Mouse (Mus musculus) spleen, adult 18-20 months (tissue): ENCODE data around the gene Wdfy4.
A peak's percentile ranks its signal among the peaks of the same experiment; 100 is the strongest.

Experiments
- DNase-seq, 2 experiments: peaks; one replicate each; pipeline ENCODE4 v3.0.0; 2022; ENCODE audit warnings: mixed read lengths in 2 of 2

Gene Wdfy4

GRCm38 (mm10) chr14:33185068-33185800 is at the start of gene Wdfy4:
Gene Wdfy4, minus strand, starts transcription at chr14:33185508.
- peak; percentile 65 to 75 for DNase-seq

DNA sequence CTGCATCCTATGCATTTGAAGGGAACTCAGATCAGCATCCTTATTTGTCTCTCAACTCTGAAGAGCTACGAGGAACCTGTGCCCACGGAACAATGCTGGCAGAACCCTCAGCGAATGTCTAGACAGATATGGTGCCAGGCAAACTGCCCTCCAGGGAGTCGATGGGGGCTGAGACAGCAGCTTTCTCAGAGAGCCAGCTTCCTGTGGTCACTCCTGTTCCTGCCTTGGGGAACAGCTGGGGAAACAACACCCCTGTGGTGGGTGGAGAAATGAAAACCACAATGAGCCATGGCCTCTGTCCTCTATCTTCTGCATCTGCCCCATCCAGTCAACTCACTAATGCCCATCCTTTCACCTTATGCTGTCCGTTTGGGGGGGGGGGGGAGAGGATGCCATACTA is 46.7 kb upstream of the Wdfy4 start:
- no peak for DNase-seq

GRCm38 (mm10) chr14:33231311-33231710 is 46.0 kb upstream of the Wdfy4 start:
- DNase-seq = peak in 1 of 2 experiments; percentile 32

DNA sequence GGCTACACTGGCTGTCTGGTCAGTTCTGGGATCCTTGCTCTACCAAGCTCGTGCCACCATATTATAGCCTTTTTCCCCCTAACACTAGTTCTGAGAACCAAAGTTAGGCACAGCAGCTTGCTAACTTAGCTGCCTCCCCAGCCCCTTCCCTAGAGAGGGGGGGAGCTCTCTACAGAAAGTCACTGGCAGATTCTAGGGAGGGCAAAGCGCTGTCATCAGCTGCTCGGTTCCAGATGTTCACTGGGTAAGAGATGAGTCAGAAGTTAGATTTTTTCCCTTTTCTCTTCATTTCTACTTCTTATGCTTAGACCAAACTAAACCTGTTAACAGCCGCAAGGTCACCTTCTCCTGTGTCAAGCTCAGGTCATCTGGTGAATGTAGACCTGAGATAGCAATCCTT is 45.4 kb upstream of the Wdfy4 start:
- no peak for DNase-seq

DNA sequence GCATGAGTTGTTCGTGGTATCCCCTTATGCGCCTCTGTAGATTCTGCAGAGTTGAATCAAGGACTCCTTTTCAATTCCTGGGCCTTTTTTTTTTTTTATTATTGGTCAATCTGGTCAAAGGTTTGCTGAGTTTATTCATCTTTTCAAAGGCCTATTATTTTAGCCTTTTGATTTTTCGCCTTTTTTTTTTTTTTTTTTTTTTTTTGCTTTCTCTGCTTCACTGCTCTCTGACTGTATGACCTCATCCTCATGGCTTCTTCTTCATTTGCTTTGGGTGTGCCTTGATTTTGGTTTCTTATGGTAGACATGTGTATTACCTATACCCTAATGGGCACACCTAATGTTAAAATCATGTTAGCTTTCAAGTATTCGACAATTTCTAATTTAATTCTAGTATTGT is 39.9 kb upstream of the Wdfy4 start:
- DNase-seq = no peak

- no peak for DNase-seq
These were observed 31.3 kb upstream of the Wdfy4 start for GRCm38 (mm10) chr14:33216343-33217208.

- DNase-seq = no peak
These were observed 29.9 kb upstream of the Wdfy4 start for GRCm38 (mm10) chr14:33215163-33215562.

DNA sequence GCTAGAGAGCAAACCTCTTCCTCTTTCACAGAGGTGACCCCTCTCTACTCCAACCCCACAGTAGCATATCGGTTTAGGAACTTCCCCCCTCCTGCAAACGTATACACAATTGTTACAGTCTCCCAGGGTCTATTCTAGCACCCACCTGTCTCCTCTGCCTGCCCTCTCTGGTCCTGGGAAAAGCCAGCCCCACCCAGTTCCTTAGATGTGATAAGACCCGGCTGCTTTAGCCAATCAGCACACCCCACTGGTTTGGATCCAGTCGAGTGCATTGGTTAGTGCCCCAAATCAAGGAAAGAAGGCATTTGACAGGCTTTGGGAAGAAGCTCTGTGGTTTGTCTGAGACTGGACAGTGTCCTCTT is 29.4 kb upstream of the Wdfy4 start:
- no peak for DNase-seq

- DNase-seq = peak; percentile 67 to 82
These were observed 28.8 kb upstream of the Wdfy4 start, which contains the start of gene Arhgap22 for GRCm38 (mm10) chr14:33213823-33214766. Gene Arhgap22, plus strand, starts transcription at chr14:33214026.

DNA sequence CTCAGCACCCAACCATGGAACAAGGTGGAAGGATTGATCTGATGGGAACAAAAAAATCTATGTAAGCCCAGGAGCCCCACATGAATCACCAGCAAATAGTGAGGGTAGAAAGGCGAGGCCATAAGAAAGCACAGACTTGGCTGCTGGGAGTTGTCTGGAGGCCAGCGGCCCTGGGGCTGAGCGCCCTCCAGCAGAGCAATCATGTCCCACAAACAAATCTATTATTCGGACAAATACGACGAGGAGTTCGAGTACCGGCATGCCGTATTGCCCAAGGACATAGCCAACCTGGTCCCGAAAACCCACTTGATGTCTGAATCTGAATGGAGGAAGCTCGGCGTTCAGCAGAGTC is 27.6 kb upstream of the Wdfy4 start:
- DNase-seq = no peak

- DNase-seq = no peak
These were observed 27.1 kb upstream of the Wdfy4 start for GRCm38 (mm10) chr14:33212271-33212957.

DNA sequence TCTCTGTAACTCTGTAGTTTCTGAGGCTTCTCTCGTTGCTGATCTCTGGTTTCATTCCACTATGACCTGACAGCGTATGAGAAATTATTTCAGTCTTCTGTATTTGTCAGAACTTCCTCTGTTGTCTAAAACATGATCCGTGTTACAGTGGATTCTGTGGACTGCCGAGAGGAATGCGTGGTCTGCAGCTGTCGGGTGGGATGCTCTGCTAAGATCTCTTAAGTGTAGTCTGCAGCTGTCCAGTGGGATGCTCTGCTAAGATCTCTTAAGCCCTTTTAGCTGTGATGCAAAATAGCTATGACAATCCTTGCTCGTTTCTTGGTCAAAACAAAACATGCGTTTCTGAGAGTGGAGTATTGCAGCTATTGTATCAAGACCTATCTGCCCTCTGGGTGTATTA is 25.5 kb upstream of the Wdfy4 start:
- no peak for DNase-seq

- no peak for DNase-seq
These were observed 23.0 kb upstream of the Wdfy4 start for GRCm38 (mm10) chr14:33208331-33208730.

- DNase-seq = no peak
These were observed 21.7 kb upstream of the Wdfy4 start for GRCm38 (mm10) chr14:33207011-33207410.

- no peak for DNase-seq
These were observed 20.1 kb upstream of the Wdfy4 start for GRCm38 (mm10) chr14:33205280-33205965.

GRCm38 (mm10) chr14:33203777-33204176 is 18.5 kb upstream of the Wdfy4 start:
- DNase-seq = no peak

DNA sequence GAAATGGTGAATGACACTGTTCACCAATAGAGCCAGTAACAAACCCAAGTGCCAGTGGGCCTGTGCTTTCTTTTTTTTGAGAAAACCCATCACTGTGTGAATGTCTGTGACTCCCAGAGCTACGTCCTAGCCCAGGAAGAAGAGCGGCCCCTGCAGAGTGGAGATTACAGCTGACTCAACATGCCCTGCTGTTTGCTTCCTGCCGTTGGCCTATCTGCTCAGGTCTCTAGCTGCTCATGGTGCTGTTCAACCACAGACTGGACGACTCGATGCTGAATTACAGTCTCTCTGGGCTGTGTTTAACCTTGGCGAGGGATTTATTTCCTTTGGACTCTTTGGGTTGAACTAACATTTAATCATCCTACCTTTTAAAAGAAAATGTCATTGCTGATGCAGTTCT is 17.6 kb upstream of the Wdfy4 start:
- DNase-seq = no peak

GRCm38 (mm10) chr14:33202161-33202560 is 16.9 kb upstream of the Wdfy4 start:
- no peak for DNase-seq

DNA sequence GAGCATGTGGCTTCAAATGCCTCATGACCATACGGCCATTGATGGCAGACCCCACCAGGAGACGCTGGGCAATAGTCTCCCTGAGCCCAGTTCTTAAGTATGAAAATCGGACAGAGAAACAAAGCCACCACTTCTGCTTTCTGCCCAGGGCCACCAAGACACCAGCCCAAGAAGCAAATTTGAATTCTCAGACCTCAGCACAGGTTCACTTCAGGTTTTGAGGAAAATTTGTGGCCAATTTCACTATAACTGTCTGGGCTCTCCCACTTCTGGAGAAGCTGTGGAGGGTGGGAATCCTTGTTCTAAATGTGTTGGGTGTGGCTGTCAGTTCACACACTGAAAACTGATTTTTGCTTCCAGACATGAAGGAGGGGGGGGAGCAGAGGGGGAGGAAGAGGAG is 8.9 kb upstream of the Wdfy4 start:
- peak in 1 of 2 experiments; percentile 44 for DNase-seq

- DNase-seq = no peak
These were observed 8.5 kb upstream of the Wdfy4 start for GRCm38 (mm10) chr14:33193762-33194161.

GRCm38 (mm10) chr14:33190646-33191045 is 5.3 kb upstream of the Wdfy4 start:
- DNase-seq = no peak
